Mouse (Mus musculus) C2C12 (cell line): ENCODE measurements at regions not wholly inside any gene's neighbourhood (a gene's known extent, or its start where the extent isn't known, plus 50 kb on each side); places are given as distances from the start of the nearest gene placed in this dataset.

Experiments
- CEBPB ChIP-seq: IDR thresholded peaks from one replicate; pipeline ENCODE4 v1.6.1; 2011; ENCODE audit warnings: low read depth, mild to moderate bottlenecking, control low read depth, moderate library complexity
- CTCF ChIP-seq: IDR thresholded peaks from one replicate; pipeline ENCODE4 v1.5.1; 2011; ENCODE audit not compliant: control insufficient read depth, insufficient read depth, insufficient read length
- MAX ChIP-seq: IDR thresholded peaks from one replicate; pipeline ENCODE4 v1.6.1; 2011; ENCODE audit warnings: mild to moderate bottlenecking, control low read depth
- MYOD1 ChIP-seq: IDR thresholded peaks from one replicate; pipeline ENCODE4 v1.6.1; 2011; ENCODE audit warnings: low read depth; ENCODE audit not compliant: control insufficient read depth, insufficient read length
- MYOG ChIP-seq: IDR thresholded peaks from one replicate; pipeline ENCODE4 v1.6.1; 2011; ENCODE audit not compliant: control insufficient read depth, insufficient read length; ENCODE audit errors: extremely low read depth
- USF1 ChIP-seq: IDR thresholded peaks from one replicate; pipeline ENCODE4 v1.6.1; 2011; ENCODE audit warnings: low read depth, mild to moderate bottlenecking, control low read depth, moderate library complexity

DNA sequence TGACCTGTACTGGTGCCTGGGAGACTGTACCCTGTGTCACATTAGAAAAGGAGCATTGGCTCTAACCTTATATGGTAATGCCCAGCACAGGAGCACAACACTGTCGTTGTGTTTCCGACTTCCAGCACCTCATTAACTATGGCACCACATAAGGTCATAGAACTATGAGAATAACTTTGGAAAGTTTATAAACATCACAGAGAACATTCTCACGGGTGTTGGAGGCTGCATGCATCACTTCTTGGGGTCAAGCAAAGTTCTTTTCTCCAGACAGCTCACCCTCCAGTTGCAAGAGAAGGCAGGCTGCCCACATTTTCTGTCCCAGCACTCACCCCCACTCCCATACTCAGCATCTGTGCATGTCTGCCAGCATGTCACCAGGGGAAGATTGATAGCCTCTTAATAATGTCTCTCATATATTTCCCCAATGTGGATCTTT lies 420.6 kb downstream of the Lmo4 start:
- TF ChIP-seq CTCF: no peak
- TF ChIP-seq MAX: no peak
- no peak for TF ChIP-seq MYOD1
- TF ChIP-seq CEBPB: no peak
- TF ChIP-seq USF1: no peak
- no peak for TF ChIP-seq MYOG
